Mouse (Mus musculus): ENCODE measurements at regions not wholly inside any gene's neighbourhood (a gene's known extent, or its start where the extent isn't known, plus 50 kb on each side); places are given as distances from the start of the nearest gene placed in this dataset.
A peak's percentile ranks its signal among the peaks of the same experiment; 100 is the strongest.

- DNase-seq: no peak
Measured at GRCm38 (mm10) chr2:118034026-118034425, 77.7 kb upstream of the Thbs1 start.

- no peak for DNase-seq
Measured at GRCm38 (mm10) chr2:118035333-118035732, 76.3 kb upstream of the Thbs1 start.

GRCm38 (mm10) chr2:118038859-118039818 lies 72.5 kb upstream of the Thbs1 start:
- DNase-seq: peak; percentile 54

GRCm38 (mm10) chr2:118039819-118040206 lies 71.9 kb upstream of the Thbs1 start:
- no peak for DNase-seq

GRCm38 (mm10) chr2:118042380-118043055 lies 69.2 kb upstream of the Thbs1 start:
- DNase-seq: no peak

GRCm38 (mm10) chr2:118044666-118045065 lies 67.0 kb upstream of the Thbs1 start:
- DNase-seq: no peak

- no peak for DNase-seq
Measured at GRCm38 (mm10) chr2:118050326-118050725, 61.4 kb upstream of the Thbs1 start.

GRCm38 (mm10) chr2:118051610-118052009 lies 60.1 kb upstream of the Thbs1 start:
- DNase-seq: no peak

GRCm38 (mm10) chr2:118053512-118053911 lies 58.2 kb upstream of the Thbs1 start:
- no peak for DNase-seq

GRCm38 (mm10) chr2:118058654-118059395 lies 52.9 kb upstream of the Thbs1 start:
- peak; percentile 37 for DNase-seq

- DNase-seq: no peak
Measured at GRCm38 (mm10) chr2:118061291-118061690, 50.4 kb upstream of the Thbs1 start.
